Mouse (Mus musculus) bone marrow macrophage, adult 2 months (primary cell): ENCODE results near the gene Vav1.

Experiments used
- CTCF ChIP-seq: IDR thresholded peaks from 2 replicates; pipeline ENCODE4 v1.5.1; 2012; ENCODE audit warnings: low read depth, mild to moderate bottlenecking, low read length, moderate library complexity
- POLR2A ChIP-seq: IDR thresholded peaks from 2 replicates; pipeline ENCODE4 v1.6.1; 2012; ENCODE audit warnings: mild to moderate bottlenecking, low read depth, low read length, borderline replicate concordance

DNA sequence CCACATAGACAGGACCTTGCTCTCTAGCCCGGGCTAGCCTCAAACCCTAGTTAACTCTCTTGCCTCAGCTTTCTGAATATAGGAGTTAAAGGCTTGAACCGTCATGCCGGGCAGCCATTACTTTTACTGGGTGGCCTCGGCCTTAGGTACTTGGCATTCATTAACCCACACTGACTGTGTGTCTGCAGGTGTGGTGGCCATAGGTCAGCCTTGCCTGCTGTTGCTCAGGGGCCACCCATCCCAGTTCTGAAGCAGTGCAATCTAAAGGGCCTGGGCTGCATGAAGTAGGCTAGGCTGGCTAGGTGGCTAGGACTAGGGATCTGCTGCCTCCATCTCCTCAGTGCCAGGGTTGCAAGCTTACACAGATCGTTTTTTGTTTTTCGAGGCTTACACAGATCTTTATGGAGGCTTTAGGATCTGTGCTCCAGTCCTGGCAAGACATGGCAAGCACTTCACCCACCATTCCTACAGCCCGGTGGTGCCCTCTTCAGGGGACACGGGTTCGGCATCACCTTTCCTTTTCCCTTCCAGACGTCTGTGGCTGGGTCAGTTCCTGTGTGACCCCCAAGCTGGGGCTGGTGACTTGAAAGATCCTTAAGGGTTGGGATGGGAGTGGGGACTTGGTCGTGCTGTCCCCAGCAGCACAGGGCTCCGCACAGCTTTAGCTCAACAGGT, 44.5 kb upstream of the Vav1 start:
- TF ChIP-seq CTCF (no peak), POLR2A (no peak)
